Mouse (Mus musculus): ENCODE data around the gene Fads2. TPM values are rescaled to one million over a fixed set of nuclear protein-coding genes. Genes with fewer than 3 reads are reported as not detected.

Fads2 gene
- polyA plus RNA-seq, 1 experiment from 2014 or later, result 164 TPM

GRCm38 (mm10) chr19:10033211-10033973 lies 68.2 kb downstream of the Fads2 start:
- Histone ChIP-seq H3K36me3 (no peaks in the 10 kb centered on the region), H3K4me3 (no peak overlapping the region), H3K27me3 (no peaks in the 10 kb centered on the region), H3K9me3 (no peaks in the 10 kb centered on the region), H3K27ac (replicated peaks) (no peak overlapping the region), H3K4me2 (replicated peaks) (no peak overlapping the region), H3K4me1 (peaks cover 3% of the 10 kb centered on the region; the same call in 1 of the 2 replicates), H3K9ac (replicated peaks) (no peak overlapping the region)
- peak; percentile 44 for ATAC-seq (replicated peaks)
- WGBS, result 29% methylated on average over 8 of the region's 8 CpGs

GRCm38 (mm10) chr19:10029746-10030145 lies 71.8 kb downstream of the Fads2 start:
- 80% methylated on average over 2 of the region's 2 CpGs for WGBS
- H3K9me3 ChIP-seq, result no peaks in the 10 kb centered on the region
- H3K27ac ChIP-seq (replicated peaks), result no peak overlapping the region
- no peaks in the 10 kb centered on the region for H3K36me3 ChIP-seq
- H3K4me2 ChIP-seq (replicated peaks), result no peak overlapping the region
- no peaks in the 10 kb centered on the region for H3K27me3 ChIP-seq
- peaks cover 12% of the 10 kb centered on the region for H3K4me1 ChIP-seq
- H3K4me3 ChIP-seq, result no peak overlapping the region
- no peak overlapping the region for H3K9ac ChIP-seq (replicated peaks)
- no peak for ATAC-seq (replicated peaks)

GRCm38 (mm10) chr19:10025169-10025875 lies 76.2 kb downstream of the Fads2 start:
- no peak overlapping the region for H3K4me2 ChIP-seq (replicated peaks)
- no peaks in the 10 kb centered on the region for H3K36me3 ChIP-seq
- no peak overlapping the region for H3K9ac ChIP-seq (replicated peaks)
- peak; percentile 48 for ATAC-seq (replicated peaks)
- no peak overlapping the region for H3K4me3 ChIP-seq
- 21% methylated on average over 8 of the region's 8 CpGs for WGBS
- no peaks in the 10 kb centered on the region for H3K27me3 ChIP-seq
- peak overlapping the region; percentile 40 for H3K27ac ChIP-seq (replicated peaks)
- no peaks in the 10 kb centered on the region for H3K9me3 ChIP-seq
- H3K4me1 ChIP-seq, result peaks cover 9% of the 10 kb centered on the region

GRCm38 (mm10) chr19:10023304-10023758 lies 78.2 kb downstream of the Fads2 start:
- peaks cover 20% of the 10 kb centered on the region for H3K4me1 ChIP-seq
- 73% methylated on average over 9 of the region's 9 CpGs for WGBS
- no peak overlapping the region for H3K27ac ChIP-seq (replicated peaks)
- ATAC-seq (replicated peaks), result no peak
- no peak overlapping the region for H3K4me2 ChIP-seq (replicated peaks)
- no peaks in the 10 kb centered on the region for H3K27me3 ChIP-seq
- no peak overlapping the region for H3K4me3 ChIP-seq
- no peak overlapping the region for H3K9ac ChIP-seq (replicated peaks)
- H3K36me3 ChIP-seq, result no peaks in the 10 kb centered on the region
- H3K9me3 ChIP-seq, result no peaks in the 10 kb centered on the region

- no peak for ATAC-seq (replicated peaks)
- peaks cover 27% of the 10 kb centered on the region for H3K4me1 ChIP-seq
- no peak overlapping the region for H3K4me3 ChIP-seq
- 68% methylated on average over 5 of the region's 5 CpGs for WGBS
- no peak overlapping the region; the same call in 1 of the 2 replicates for H3K27ac ChIP-seq (replicated peaks)
- no peaks in the 10 kb centered on the region for H3K36me3 ChIP-seq
- no peak overlapping the region for H3K4me2 ChIP-seq (replicated peaks)
- H3K9me3 ChIP-seq, result no peaks in the 10 kb centered on the region
- no peaks in the 10 kb centered on the region for H3K27me3 ChIP-seq
- H3K9ac ChIP-seq (replicated peaks), result no peak overlapping the region
These were observed 78.9 kb downstream of the Fads2 start for GRCm38 (mm10) chr19:10022414-10023303.

GRCm38 (mm10) chr19:10021981-10022380 lies 79.6 kb downstream of the Fads2 start:
- H3K4me1 ChIP-seq, result peaks cover 30% of the 10 kb centered on the region
- H3K4me3 ChIP-seq, result no peak overlapping the region
- H3K9me3 ChIP-seq, result no peaks in the 10 kb centered on the region
- ATAC-seq (replicated peaks), result no peak
- H3K36me3 ChIP-seq, result no peaks in the 10 kb centered on the region
- H3K27me3 ChIP-seq, result no peaks in the 10 kb centered on the region
- 88% methylated on average over 2 of the region's 2 CpGs for WGBS
- no peak overlapping the region for H3K4me2 ChIP-seq (replicated peaks)
- no peak overlapping the region for H3K27ac ChIP-seq (replicated peaks)
- no peak overlapping the region for H3K9ac ChIP-seq (replicated peaks)

GRCm38 (mm10) chr19:10019214-10019760 lies 82.3 kb downstream of the Fads2 start:
- Histone ChIP-seq H3K4me3 (peak overlapping the region; percentile 55; the same call in 1 of the 2 replicates), H3K36me3 (no peaks in the 10 kb centered on the region), H3K4me1 (peaks cover 21% of the 10 kb centered on the region), H3K27me3 (no peaks in the 10 kb centered on the region), H3K27ac (replicated peaks) (no peak overlapping the region), H3K9me3 (no peaks in the 10 kb centered on the region), H3K9ac (replicated peaks) (no peak overlapping the region), H3K4me2 (replicated peaks) (peak overlapping the region; percentile 82)
- WGBS, result 76% methylated on average over 4 of the region's 4 CpGs
- no peak for ATAC-seq (replicated peaks)

GRCm38 (mm10) chr19:10018527-10018818 lies 83.1 kb downstream of the Fads2 start:
- Histone ChIP-seq H3K9ac (replicated peaks) (peak overlapping the region; percentile 61), H3K4me2 (replicated peaks) (peak overlapping the region; percentile 82), H3K4me3 (peak overlapping the region; percentile 55), H3K27me3 (no peaks in the 10 kb centered on the region), H3K4me1 (peaks cover 21% of the 10 kb centered on the region), H3K9me3 (no peaks in the 10 kb centered on the region), H3K36me3 (no peaks in the 10 kb centered on the region), H3K27ac (replicated peaks) (0 out of 2 replicates have a peak overlapping the region, but pooled peaks have one; percentile 9)
- ATAC-seq (replicated peaks), result peak; percentile 60; the same call in 1 of the 2 replicates
- WGBS, result 2% methylated on average over 3 of the region's 3 CpGs

- Histone ChIP-seq H3K4me3 (peak overlapping the region; percentile 55), H3K4me1 (peaks cover 21% of the 10 kb centered on the region), H3K9ac (replicated peaks) (peak overlapping the region; percentile 61), H3K9me3 (no peaks in the 10 kb centered on the region), H3K4me2 (replicated peaks) (peak overlapping the region; percentile 82), H3K27me3 (no peaks in the 10 kb centered on the region), H3K27ac (replicated peaks) (peak overlapping the region; percentile 9; the same call in 1 of the 2 replicates), H3K36me3 (no peaks in the 10 kb centered on the region)
- ATAC-seq (replicated peaks), result peak; percentile 94
- 5% methylated on average over 44 of the region's 44 CpGs for WGBS
These were observed 83.7 kb downstream of the Fads2 start for GRCm38 (mm10) chr19:10017637-10018526.

- Histone ChIP-seq H3K4me1 (peaks cover 21% of the 10 kb centered on the region), H3K27ac (replicated peaks) (no peak overlapping the region), H3K27me3 (no peaks in the 10 kb centered on the region), H3K4me2 (replicated peaks) (no peak overlapping the region), H3K9me3 (no peaks in the 10 kb centered on the region), H3K36me3 (no peaks in the 10 kb centered on the region), H3K9ac (replicated peaks) (no peak overlapping the region), H3K4me3 (no peak overlapping the region)
- ATAC-seq (replicated peaks), result no peak
- WGBS, result 89% methylated on average over 4 of the region's 4 CpGs
These were observed 85.4 kb downstream of the Fads2 start for GRCm38 (mm10) chr19:10016151-10016550.

GRCm38 (mm10) chr19:10015442-10015841 lies 86.1 kb downstream of the Fads2 start:
- no peak overlapping the region for H3K4me3 ChIP-seq
- no peak overlapping the region for H3K27ac ChIP-seq (replicated peaks)
- H3K9ac ChIP-seq (replicated peaks), result no peak overlapping the region
- no peak for ATAC-seq (replicated peaks)
- WGBS, result 88% methylated on average over 4 of the region's 4 CpGs
- H3K27me3 ChIP-seq, result no peaks in the 10 kb centered on the region
- H3K4me2 ChIP-seq (replicated peaks), result no peak overlapping the region
- H3K36me3 ChIP-seq, result no peaks in the 10 kb centered on the region
- H3K4me1 ChIP-seq, result peaks cover 21% of the 10 kb centered on the region
- H3K9me3 ChIP-seq, result no peaks in the 10 kb centered on the region

Data from forebrain, embryonic 15.5 days (tissue).